Mouse (Mus musculus) embryonic facial prominence, embryonic 11.5 days (tissue): Measurements from ENCODE around the gene Actr1a. TPM values are rescaled to one million over a fixed set of nuclear protein-coding genes. Genes with fewer than 3 reads are reported as not detected.

Source experiments
- ATAC-seq: fragments of 200-750 bp; cut with Nextera tagmentation; replicated peaks from 2 replicates; pipeline ENCODE4 v1.8.0; 2017; ENCODE audit warnings: low read depth; ENCODE audit not compliant: insufficient number of reproducible peaks, low FRiP score, low TSS enrichment
- DNase-seq: peaks from one replicate; pipeline ENCODE4 v3.0.0-alpha.2; 2015; ENCODE audit warnings: low spot score
- H3K27ac ChIP-seq: fragments of 300-500 bp; sonication (generic); replicated peaks from 2 replicates; pipeline ENCODE4 v1.5.1; 2014; ENCODE audit warnings: mild to moderate bottlenecking, low read depth, low read length, control low read depth
- H3K27me3 ChIP-seq: fragments of 300-500 bp; sonication (generic); 2 replicates; pipeline ENCODE4 v1.6.1; 2014; ENCODE audit warnings: mild to moderate bottlenecking, low read length, moderate library complexity, mixed read lengths; ENCODE audit not compliant: control insufficient read depth, insufficient read depth
- H3K36me3 ChIP-seq: fragments of 300-500 bp; sonication (generic); replicated peaks from 2 replicates; pipeline ENCODE4 v1.6.1; 2014; ENCODE audit warnings: low read depth, mild to moderate bottlenecking, low read length, moderate library complexity, mixed read lengths; ENCODE audit not compliant: control insufficient read depth, insufficient read depth
- H3K4me1 ChIP-seq: fragments of 300-500 bp; sonication (generic); 2 replicates; pipeline ENCODE4 v1.6.1; 2014; ENCODE audit warnings: low read length, mixed read lengths; ENCODE audit not compliant: control insufficient read depth, insufficient read depth
- H3K4me2 ChIP-seq: fragments of 300-500 bp; sonication (generic); 2 replicates; pipeline ENCODE4 v1.6.1; 2014; ENCODE audit warnings: low read depth, mild to moderate bottlenecking, control low read depth, low read length, moderate library complexity
- H3K4me3 ChIP-seq: fragments of 300-500 bp; sonication (generic); 2 replicates; pipeline ENCODE4 v1.5.1; 2014; ENCODE audit warnings: low read depth, low read length, control low read depth
- H3K9ac ChIP-seq: fragments of 300-500 bp; sonication (generic); replicated peaks from 2 replicates; pipeline ENCODE4 v1.6.1; 2014; ENCODE audit warnings: mild to moderate bottlenecking, control low read depth, low read length
- H3K9me3 ChIP-seq: fragments of 300-500 bp; sonication (generic); replicated peaks from 2 replicates; pipeline ENCODE4 v1.6.1; 2016; ENCODE audit warnings: mild to moderate bottlenecking, low read length, inconsistent platforms, mixed read lengths; ENCODE audit not compliant: control insufficient read depth
- WGBS: fragments of 180-500 bp; shearing (Covaris S2); extraction: QIAGEN DNeasy Blood & Tissue Kit; methylation state at CpG from one replicate; pipeline ENCODE4 v1.1.7; 2014; 5-methylcytosine and 5-hydroxymethylcytosine counted together
- polyA plus RNA-seq: library from polyadenylated mRNA; unstranded; fragments of >200 nt; fragmentation: Nextera tagmentation; extraction: Ambion mirVana; gene quantifications from 2 replicates; pipeline ENCODE4 v1.2.1, GENCODE M21; 2014

Gene Actr1a
- polyA plus RNA-seq, 1 experiment from 2014 or later = 171 TPM

GRCm38 (mm10) chr19:46412056-46412805, 16.7 kb upstream of the Actr1a start:
- no peaks in the 10 kb centered on the region for H3K27me3 ChIP-seq
- no peak overlapping the region for H3K27ac ChIP-seq
- no peak overlapping the region for H3K4me3 ChIP-seq
- no peak overlapping the region for H3K4me2 ChIP-seq
- H3K9me3 ChIP-seq = no peaks in the 10 kb centered on the region
- WGBS = 84% methylated on average over 12 of the region's 12 CpGs
- H3K4me1 ChIP-seq = no peaks in the 10 kb centered on the region
- H3K9ac ChIP-seq = no peak overlapping the region
- ATAC-seq = no peak
- DNase-seq = no peak
- no peaks in the 10 kb centered on the region; the same call in 1 of the 2 replicates for H3K36me3 ChIP-seq

GRCm38 (mm10) chr19:46409506-46409905, 14.0 kb upstream of the Actr1a start:
- H3K9ac ChIP-seq = no peak overlapping the region
- no peak overlapping the region for H3K4me2 ChIP-seq
- H3K27ac ChIP-seq = no peak overlapping the region
- H3K4me1 ChIP-seq = no peaks in the 10 kb centered on the region
- 75% methylated on average over 3 of the region's 3 CpGs for WGBS
- ATAC-seq (no peak), DNase-seq (no peak)
- H3K9me3 ChIP-seq = no peaks in the 10 kb centered on the region
- H3K4me3 ChIP-seq = no peak overlapping the region
- H3K27me3 ChIP-seq = no peaks in the 10 kb centered on the region
- no peaks in the 10 kb centered on the region; the same call in 1 of the 2 replicates for H3K36me3 ChIP-seq

GRCm38 (mm10) chr19:46406592-46407386, 11.2 kb upstream of the Actr1a start:
- ATAC-seq (no peak), DNase-seq (no peak)
- WGBS = 77% methylated on average over 8 of the region's 8 CpGs

GRCm38 (mm10) chr19:46404030-46404429, 8.5 kb upstream of the Actr1a start:
- no peak for DNase-seq
- H3K36me3 ChIP-seq = no peaks in the 10 kb centered on the region; the same call in 1 of the 2 replicates
- no peaks in the 10 kb centered on the region for H3K9me3 ChIP-seq
- H3K4me2 ChIP-seq = no peak overlapping the region
- H3K9ac ChIP-seq = no peak overlapping the region
- H3K4me1 ChIP-seq = no peaks in the 10 kb centered on the region
- ATAC-seq = no peak
- no peak overlapping the region for H3K27ac ChIP-seq
- no peak overlapping the region for H3K4me3 ChIP-seq
- H3K27me3 ChIP-seq = no peaks in the 10 kb centered on the region
- 91% methylated on average over 1 of the region's 1 CpGs for WGBS

More at GRCm38 (mm10) chr19:46406592-46407386, 11.2 kb upstream of the Actr1a start:
- H3K4me1 ChIP-seq = no peaks in the 10 kb centered on the region
- no peak overlapping the region for H3K9ac ChIP-seq
- no peak overlapping the region for H3K4me2 ChIP-seq
- H3K4me3 ChIP-seq = no peak overlapping the region
- H3K27ac ChIP-seq = no peak overlapping the region
- no peaks in the 10 kb centered on the region; the same call in none of the 2 replicates for H3K36me3 ChIP-seq
- no peaks in the 10 kb centered on the region for H3K27me3 ChIP-seq
- H3K9me3 ChIP-seq = no peaks in the 10 kb centered on the region

GRCm38 (mm10) chr19:46400558-46400957, 5.0 kb upstream of the Actr1a start:
- no peak for ATAC-seq
- 89% methylated on average over 7 of the region's 7 CpGs for WGBS
- no peak overlapping the region for H3K4me3 ChIP-seq
- H3K4me1 ChIP-seq = peaks cover 2% of the 10 kb centered on the region; the same call in 1 of the 2 replicates
- no peak for DNase-seq
- H3K27me3 ChIP-seq = no peaks in the 10 kb centered on the region
- H3K9me3 ChIP-seq = no peaks in the 10 kb centered on the region
- no peak overlapping the region for H3K27ac ChIP-seq
- H3K4me2 ChIP-seq = no peak overlapping the region
- H3K9ac ChIP-seq = no peak overlapping the region
- no peaks in the 10 kb centered on the region; the same call in 1 of the 2 replicates for H3K36me3 ChIP-seq

GRCm38 (mm10) chr19:46399886-46400285, 4.3 kb upstream of the Actr1a start:
- DNase-seq (no peak), ATAC-seq (no peak)
- Histone ChIP-seq H3K4me2 (no peak overlapping the region), H3K36me3 (no peaks in the 10 kb centered on the region; the same call in 1 of the 2 replicates), H3K9ac (no peak overlapping the region), H3K4me1 (peaks cover 2% of the 10 kb centered on the region; the same call in 1 of the 2 replicates), H3K9me3 (no peaks in the 10 kb centered on the region), H3K4me3 (no peak overlapping the region), H3K27ac (no peak overlapping the region), H3K27me3 (no peaks in the 10 kb centered on the region)
- 79% methylated on average over 7 of the region's 7 CpGs for WGBS

- no peak overlapping the region for H3K27ac ChIP-seq
- no peak overlapping the region for H3K4me2 ChIP-seq
- H3K36me3 ChIP-seq = no peaks in the 10 kb centered on the region; the same call in 1 of the 2 replicates
- no peak for ATAC-seq
- no peak overlapping the region for H3K9ac ChIP-seq
- H3K27me3 ChIP-seq = no peaks in the 10 kb centered on the region
- peaks cover 2% of the 10 kb centered on the region; the same call in 1 of the 2 replicates for H3K4me1 ChIP-seq
- no peak overlapping the region for H3K4me3 ChIP-seq
- WGBS = 75% methylated on average over 6 of the region's 6 CpGs
- H3K9me3 ChIP-seq = no peaks in the 10 kb centered on the region
- DNase-seq = no peak
These were observed 3.8 kb upstream of the Actr1a start for GRCm38 (mm10) chr19:46399372-46399771.

GRCm38 (mm10) chr19:46398401-46398800, 2.9 kb upstream of the Actr1a start:
- WGBS = 35% methylated on average over 3 of the region's 3 CpGs
- H3K9me3 ChIP-seq = no peaks in the 10 kb centered on the region
- no peak overlapping the region for H3K27ac ChIP-seq
- H3K4me3 ChIP-seq = peak overlapping the region; percentile 87
- H3K9ac ChIP-seq = peak overlapping the region; percentile 88
- H3K36me3 ChIP-seq = no peaks in the 10 kb centered on the region; the same call in 1 of the 2 replicates
- no peaks in the 10 kb centered on the region for H3K27me3 ChIP-seq
- DNase-seq = no peak
- peaks cover 2% of the 10 kb centered on the region; the same call in 1 of the 2 replicates for H3K4me1 ChIP-seq
- ATAC-seq = no peak
- H3K4me2 ChIP-seq = peak overlapping the region; percentile 76
